Mouse (Mus musculus) effector memory CD4-positive, alpha-beta T cell, adult 7 months (primary cell): ENCODE measurements around the gene Vmn2r81. TPM values are rescaled to one million over a fixed set of nuclear protein-coding genes. Genes with fewer than 3 reads are reported as not detected.

Experiments
- polyA plus RNA-seq: library from polyadenylated mRNA; unstranded; fragments of 100-300 nt; shearing (Covaris generic); gene quantifications from one replicate; pipeline ENCODE4 v1.2.1, GENCODE M21; 2017

The Vmn2r81 gene
- polyA plus RNA-seq, result not detected

GRCm38 (mm10) chr10:79247392-79247791 is at the start of gene Vmn2r81:
Vmn2r81 (plus strand) TSS chr10:79247692.

Other genes starting within 250 kb of the Vmn2r81 start
- gene Olfr1351, start 235.2 kb upstream of the Vmn2r81 start, polyA plus RNA-seq, result not detected
- not detected for gene Olfr57, start 219.0 kb upstream of the Vmn2r81 start, polyA plus RNA-seq
- gene 2610008E11Rik, start 150.1 kb upstream of the Vmn2r81 start, polyA plus RNA-seq, result 13.5 TPM
- 0.44 TPM for gene Vmn2r80, start 98.9 kb upstream of the Vmn2r81 start, polyA plus RNA-seq
- not detected for gene Vmn2r82, start 108.8 kb downstream of the Vmn2r81 start, polyA plus RNA-seq
- gene Vmn2r83, start 221.0 kb downstream of the Vmn2r81 start, polyA plus RNA-seq, result 0.10 TPM